7 mouse cellular contexts compared by ENCODE assay signal in the genomic region with DNA sequence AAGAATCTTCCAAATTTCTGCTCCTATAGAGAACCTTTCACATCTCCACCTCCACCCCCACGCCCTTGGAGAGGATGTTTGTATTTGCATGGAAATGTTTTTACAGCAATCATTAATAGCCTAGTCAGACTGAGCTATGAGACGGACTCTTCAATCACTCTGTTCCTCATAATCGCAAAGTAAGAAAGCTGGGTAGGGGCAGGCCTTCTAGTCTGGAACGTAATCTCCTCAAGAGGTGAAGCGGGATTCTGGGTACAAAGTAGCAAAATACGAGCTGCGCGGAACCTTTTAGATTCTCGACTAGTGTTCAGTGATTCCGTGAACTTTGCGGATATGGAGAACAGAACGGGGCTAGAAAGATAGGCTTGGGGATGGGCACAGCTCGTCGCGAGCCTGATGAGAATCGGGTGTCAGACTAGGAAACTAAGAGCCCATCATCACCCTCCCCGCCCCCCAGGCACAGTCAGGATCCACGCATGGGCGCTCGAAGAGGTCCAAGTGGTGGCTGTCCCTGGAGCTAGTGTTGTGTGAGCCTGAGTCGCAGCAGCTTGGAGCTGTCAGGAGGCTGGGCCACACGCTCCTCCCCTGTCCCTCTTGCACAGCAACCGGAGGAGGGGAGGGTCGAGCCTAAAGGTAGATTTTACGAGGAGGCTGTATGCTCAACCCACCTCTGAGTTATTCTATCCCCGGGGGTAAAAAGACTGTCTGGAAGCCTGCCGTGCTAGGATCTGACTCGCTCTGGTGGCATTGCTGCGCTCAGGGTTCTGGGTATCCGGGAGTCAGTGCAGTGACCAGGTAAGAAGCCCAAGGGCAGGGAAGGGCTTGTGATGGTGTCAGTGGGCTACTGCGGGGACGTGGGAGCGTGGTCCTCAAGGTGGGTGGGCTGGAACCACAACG. TPM values are rescaled to one million over a fixed set of nuclear protein-coding genes. Genes with fewer than 3 reads are reported as not detected.
A peak's percentile ranks its signal among the peaks of the same experiment; 100 is the strongest.
DNase-seq lines count a peak whose midpoint lies in the region; ATAC-seq and TF ChIP-seq lines count a peak whose summit lies in the region.

A gene (plus strand): TSS at position 107 of the 897 bp plus-strand sequence.

- H3K4me1 ChIP-seq in cortical plate, adult 2 months (ENCODE audit: control insufficient read depth, insufficient read depth, low read length) = peaks cover 2% of the 10 kb centered on the region; the same call in 1 of the 2 replicates
- 0 out of 2 replicates have a peak, but pooled peaks cover 6% of the 10 kb centered on the region for H3K4me1 ChIP-seq in hindbrain, postnatal 0 days (ENCODE audit: insufficient read depth, low read length)
- H3K4me1 ChIP-seq in midbrain, embryonic 10.5 days = peaks cover 22% of the 10 kb centered on the region

- H3K27me3 ChIP-seq in hindbrain, postnatal 0 days (ENCODE audit: insufficient read depth, low read length) = no peaks in the 10 kb centered on the region
- H3K27me3 ChIP-seq in midbrain, embryonic 10.5 days (ENCODE audit: low read depth, poor library complexity, severe bottlenecking) = peaks cover 6% of the 10 kb centered on the region

- ATAC-seq in hindbrain, postnatal 0 days = peak; percentile 92

- no peaks in the 10 kb centered on the region for H3K9me3 ChIP-seq in hindbrain, postnatal 0 days (ENCODE audit: low read length)
- no peaks in the 10 kb centered on the region for H3K9me3 ChIP-seq in midbrain, embryonic 10.5 days (replicated peaks)

- intact Hi-C loops in gastrocnemius, postnatal 14 days (cut with DNase I; ENCODE audit: low total_unique reads) = no loop called here
- intact Hi-C loops in left cerebral cortex, postnatal 25 days (cut with DNase I) = no loop called here

- peak; percentile 64; the same call in 1 of the 2 replicates for TF ChIP-seq POLR2A in cortical plate, adult 2 months (IDR thresholded peaks at IDR 0.05; ENCODE audit: extremely low read depth, insufficient read depth, low read length)

- peak; percentile 24 for DNase-seq in adrenal gland, postnatal 25 days
- peak; percentile 32 for DNase-seq in gastrocnemius, postnatal 14 days
- DNase-seq in hindbrain, postnatal 0 days (ENCODE audit: low spot score) = peak; percentile 66
- DNase-seq in left cerebral cortex, postnatal 25 days (ENCODE audit: low spot score in 2 of 2) = peak; percentile 55 to 58
- peak; percentile 64 for DNase-seq in midbrain, embryonic 10.5 days (ENCODE audit: low spot score)
- peak; percentile 52 to 56 for DNase-seq in spleen, postnatal 36 days (ENCODE audit: low spot score in 2 of 2)

- peak within 1 kb of the TSS; percentile 24; the same call in 1 of the 2 replicates for H3K27ac ChIP-seq in cortical plate, adult 2 months (ENCODE audit: insufficient read depth, low read length)
- peak within 1 kb of the TSS; percentile 77 for H3K27ac ChIP-seq in hindbrain, postnatal 0 days
- H3K27ac ChIP-seq in midbrain, embryonic 10.5 days (replicated peaks) = peak within 1 kb of the TSS; percentile 79

- H3K36me3 ChIP-seq in hindbrain, postnatal 0 days (ENCODE audit: insufficient read depth, low read length) = no peaks in the 10 kb centered on the region
- H3K36me3 ChIP-seq in midbrain, embryonic 10.5 days = no peaks in the 10 kb centered on the region

- WGBS in hindbrain, postnatal 0 days = under 1% methylated on average over 34 of the region's 34 CpGs
- WGBS in midbrain, embryonic 10.5 days = 0% methylated on average over 34 of the region's 34 CpGs

- H3K4me2 ChIP-seq in hindbrain, postnatal 0 days (ENCODE audit: low read depth, low read length) = peak within 1 kb of the TSS; percentile 76

- TF ChIP-seq CTCF in cortical plate, adult 2 months (IDR thresholded peaks at IDR 0.05; ENCODE audit: extremely low read depth, insufficient read depth, low read length) = no peak
- TF ChIP-seq CTCF in hindbrain, postnatal 0 days (IDR thresholded peaks at IDR 0.05; ENCODE audit: low read depth) = no peak

- peak within 1 kb of the TSS; percentile 48 for H3K4me3 ChIP-seq in cortical plate, adult 2 months (ENCODE audit: insufficient read depth, low read length)
- H3K4me3 ChIP-seq in hindbrain, postnatal 0 days (ENCODE audit: low read length) = peak within 1 kb of the TSS; percentile 45
- H3K4me3 ChIP-seq in midbrain, embryonic 10.5 days = peak within 1 kb of the TSS; percentile 61

- H3K9ac ChIP-seq in hindbrain, postnatal 0 days (replicated peaks; ENCODE audit: low read length) = peak within 1 kb of the TSS; percentile 59

RNA-seq across cellular contexts. Expression of the gene that starts here (rescaled TPM):
- 8.3 and 9.9 TPM in 2 replicates for total RNA-seq in adrenal gland, postnatal 25 days (2021)
- polyA plus RNA-seq in cortical plate, adult 2 months (2012; rRNA removed) = 137 and 139 TPM in 2 replicates
- 10 to 100 TPM in 1 of 2 experiments, 1 to 10 TPM in 1; 8.2 to 10.0 TPM for total RNA-seq in gastrocnemius, postnatal 14 days (2021)
- total RNA-seq in hindbrain, postnatal 0 days (2014; rRNA removed) = 114 and 115 TPM in 2 replicates
- 313 and 342 TPM in 2 replicates for polyA plus RNA-seq in hindbrain, postnatal 0 days (2015; fragmentation: Nextera tagmentation; extraction: Ambion mirVana)
- 10 to 100 TPM; 76.0 to 79.6 TPM for total RNA-seq in left cerebral cortex, postnatal 25 days (2021)
- polyA plus RNA-seq in midbrain, embryonic 10.5 days (2016; fragmentation: Nextera tagmentation; extraction: Ambion mirVana) = 3.8 and 4.2 TPM in 2 replicates

Comparison
In these comparisons a context has a peak if more than half of its experiments do, and no peak if none do; other contexts are left out.
1. Peak in every context shown above with its lines: DNase-seq, ATAC-seq, H3K4me3 ChIP-seq and H3K27ac ChIP-seq.
2. RNA of the gene that starts here (polyA plus RNA-seq): 313 to 342 TPM in hindbrain, postnatal 0 days and 137 to 139 TPM in cortical plate, adult 2 months; 3.8 to 4.2 TPM in midbrain, embryonic 10.5 days; every median in the first group is over 10 times any median in the second.
3. H3K27ac ChIP-seq: peak in every context shown above with its lines; median percentile 79 in midbrain, embryonic 10.5 days; 77 in hindbrain, postnatal 0 days; 24 in cortical plate, adult 2 months.